Mouse (Mus musculus): ENCODE measurements around the gene Celf2. TPM values are rescaled to one million over a fixed set of nuclear protein-coding genes. Genes with fewer than 3 reads are reported as not detected.

Celf2 gene
- total RNA-seq, 1 experiment, result 3.7 TPM

DNA sequence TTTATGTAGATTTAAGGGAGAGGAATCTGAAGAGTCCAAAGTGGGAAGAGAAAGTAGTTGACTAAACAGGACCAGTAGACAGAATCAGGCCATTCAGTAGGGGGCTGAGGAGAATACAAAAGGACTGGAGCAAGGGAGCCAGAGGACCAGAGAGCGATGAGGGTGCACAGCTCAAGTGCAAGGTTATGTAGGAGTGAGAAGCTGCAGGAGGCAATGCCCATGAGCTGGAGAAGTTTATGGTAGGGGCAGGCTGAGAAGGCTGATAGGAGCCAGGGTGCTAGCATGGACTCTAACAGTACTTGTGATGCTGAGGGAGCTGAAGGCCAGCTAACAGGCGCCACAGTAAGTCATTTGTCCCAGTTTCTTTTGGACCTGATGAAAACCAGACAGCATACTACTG is 718.5 kb downstream of the Celf2 start:
- H3K9me3 ChIP-seq (ENCODE audit: control insufficient read depth, insufficient read depth, low read depth, low read length), result no peaks in the 10 kb centered on the region
- DNase-seq (ENCODE audit: low read depth, low spot score), result no peak
- H3K4me3 ChIP-seq (ENCODE audit: insufficient read depth in 1 of 2, low read depth in 1 of 2, low read length in 2 of 2, poor library complexity in 1 of 2, severe bottlenecking in 1 of 2), result no peak overlapping the region
- H3K36me3 ChIP-seq (ENCODE audit: control insufficient read depth, insufficient read depth, low read length, poor library complexity, severe bottlenecking), result no peaks in the 10 kb centered on the region
- in situ Hi-C loops (cut with MboI; ENCODE audit: low sequenced_read_pairs in 2 of 2, unreplicated experiment in 2 of 2), result no loop called here
- no peak for TF ChIP-seq CHD2 (IDR thresholded peaks at IDR 0.05; ENCODE audit: low read depth, low read length)
- no peak for TF ChIP-seq MAFK (IDR thresholded peaks at IDR 0.05; ENCODE audit: insufficient read depth, low read depth, low read length)
- H3K4me1 ChIP-seq (ENCODE audit: control insufficient read depth in 2 of 2, insufficient read depth in 2 of 2, low read length in 2 of 2, poor library complexity in 1 of 2), result no peaks in the 10 kb centered on the region; a peak in 1 of 4 replicates
- no peak overlapping the region for H3K27ac ChIP-seq (ENCODE audit: insufficient read depth, low read depth, low read length, poor library complexity, severe bottlenecking)
- H3K9ac ChIP-seq (ENCODE audit: insufficient read depth, low read depth, low read length, poor library complexity, severe bottlenecking), result no peak overlapping the region

DNA sequence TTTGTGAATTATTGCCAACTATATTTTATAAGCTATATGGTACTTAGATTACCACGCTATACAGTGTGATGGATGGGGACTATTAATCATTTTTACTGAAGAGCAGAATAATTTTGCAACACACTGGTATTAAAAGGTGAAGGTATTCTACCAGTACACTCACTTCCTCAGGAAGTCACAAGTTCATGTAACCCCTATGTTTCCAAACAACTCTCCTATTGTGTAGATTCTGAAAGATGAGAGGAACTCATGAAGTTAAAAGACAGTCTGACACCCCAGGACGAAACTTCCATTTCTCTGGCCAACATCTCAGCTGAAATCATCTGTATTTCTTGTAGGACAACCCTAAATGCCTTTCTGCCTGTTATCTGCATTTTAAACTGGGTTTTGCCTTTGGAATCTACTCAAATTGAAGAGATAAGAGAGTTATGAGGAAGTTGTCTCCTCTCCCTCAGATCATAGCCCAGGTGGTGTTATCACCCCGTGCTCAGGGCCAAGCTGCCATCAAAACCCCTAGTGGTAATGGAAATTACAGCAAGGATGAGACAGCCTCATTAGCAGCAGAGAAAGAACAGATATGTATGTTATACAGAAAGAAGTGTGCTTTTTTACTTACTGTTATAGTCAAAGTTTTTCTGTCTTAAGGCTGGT is 722.7 kb downstream of the Celf2 start:
- no peak for TF ChIP-seq ZC3H11A (IDR thresholded peaks at IDR 0.05; ENCODE audit: borderline replicate concordance, low read depth, low read length)
- no peak for TF ChIP-seq ZNF384 (IDR thresholded peaks at IDR 0.05; ENCODE audit: low read depth, low read length)
- TF ChIP-seq MAFK (IDR thresholded peaks at IDR 0.05; ENCODE audit: insufficient read depth, low read depth, low read length), result no peak
- TF ChIP-seq HCFC1 (IDR thresholded peaks at IDR 0.05; ENCODE audit: borderline replicate concordance, insufficient read depth, low read length), result no peak
- no peak for TF ChIP-seq CHD2 (IDR thresholded peaks at IDR 0.05; ENCODE audit: low read depth, low read length)
- in situ Hi-C loops (cut with MboI; ENCODE audit: low sequenced_read_pairs in 2 of 2, unreplicated experiment in 2 of 2), result no loop called here

DNA sequence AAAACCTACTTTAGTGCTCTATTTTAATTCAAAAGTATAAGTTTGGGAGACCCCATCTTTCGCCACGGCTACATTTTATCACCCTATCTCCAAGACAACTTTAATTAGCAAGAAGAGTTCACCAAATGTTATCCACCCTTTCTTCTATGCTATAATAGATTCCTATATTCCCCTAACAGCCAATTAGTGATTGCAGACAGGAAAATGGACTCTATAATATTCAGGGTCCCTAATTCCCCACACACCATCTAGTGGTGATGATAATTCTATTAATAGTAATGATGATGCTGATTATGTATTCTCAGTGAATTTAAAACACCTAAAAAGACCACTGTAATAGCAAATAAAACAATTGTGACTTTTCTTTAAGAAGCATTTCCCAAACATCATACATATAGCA is 739.1 kb downstream of the Celf2 start:
- H3K27ac ChIP-seq (ENCODE audit: insufficient read depth, low read depth, low read length, poor library complexity, severe bottlenecking), result no peak overlapping the region
- no peak for DNase-seq (ENCODE audit: low read depth, low spot score)
- H3K4me3 ChIP-seq (ENCODE audit: insufficient read depth in 1 of 2, low read depth in 1 of 2, low read length in 2 of 2, poor library complexity in 1 of 2, severe bottlenecking in 1 of 2), result no peak overlapping the region
- TF ChIP-seq ZC3H11A (IDR thresholded peaks at IDR 0.05; ENCODE audit: borderline replicate concordance, low read depth, low read length) (no peak), CHD2 (IDR thresholded peaks at IDR 0.05; ENCODE audit: low read depth, low read length) (no peak), HCFC1 (IDR thresholded peaks at IDR 0.05; ENCODE audit: borderline replicate concordance, insufficient read depth, low read length) (no peak), ZNF384 (IDR thresholded peaks at IDR 0.05; ENCODE audit: low read depth, low read length) (no peak), MAFK (IDR thresholded peaks at IDR 0.05; ENCODE audit: insufficient read depth, low read depth, low read length) (no peak)
- no peak overlapping the region for H3K9ac ChIP-seq (ENCODE audit: insufficient read depth, low read depth, low read length, poor library complexity, severe bottlenecking)
- H3K4me1 ChIP-seq (ENCODE audit: control insufficient read depth in 2 of 2, insufficient read depth in 2 of 2, low read length in 2 of 2, poor library complexity in 1 of 2), result no peaks in the 10 kb centered on the region
- no peaks in the 10 kb centered on the region for H3K9me3 ChIP-seq (ENCODE audit: control insufficient read depth, insufficient read depth, low read depth, low read length)
- in situ Hi-C loops (cut with MboI; ENCODE audit: low sequenced_read_pairs in 2 of 2, unreplicated experiment in 2 of 2), result no loop called here
- H3K36me3 ChIP-seq (ENCODE audit: control insufficient read depth, insufficient read depth, low read length, poor library complexity, severe bottlenecking), result no peaks in the 10 kb centered on the region

More for the DNA sequence above, 722.7 kb downstream of the Celf2 start:
- no peak for DNase-seq (ENCODE audit: low read depth, low spot score)
- Histone ChIP-seq H3K9ac (ENCODE audit: insufficient read depth, low read depth, low read length, poor library complexity, severe bottlenecking) (no peak overlapping the region), H3K27ac (ENCODE audit: insufficient read depth, low read depth, low read length, poor library complexity, severe bottlenecking) (no peak overlapping the region), H3K36me3 (ENCODE audit: control insufficient read depth, insufficient read depth, low read length, poor library complexity, severe bottlenecking) (no peaks in the 10 kb centered on the region), H3K4me1 (ENCODE audit: control insufficient read depth in 2 of 2, insufficient read depth in 2 of 2, low read length in 2 of 2, poor library complexity in 1 of 2) (no peaks in the 10 kb centered on the region; a peak in 1 of 4 replicates), H3K9me3 (ENCODE audit: control insufficient read depth, insufficient read depth, low read depth, low read length) (no peaks in the 10 kb centered on the region), H3K4me3 (ENCODE audit: insufficient read depth in 1 of 2, low read depth in 1 of 2, low read length in 2 of 2, poor library complexity in 1 of 2, severe bottlenecking in 1 of 2) (no peak overlapping the region)

DNA sequence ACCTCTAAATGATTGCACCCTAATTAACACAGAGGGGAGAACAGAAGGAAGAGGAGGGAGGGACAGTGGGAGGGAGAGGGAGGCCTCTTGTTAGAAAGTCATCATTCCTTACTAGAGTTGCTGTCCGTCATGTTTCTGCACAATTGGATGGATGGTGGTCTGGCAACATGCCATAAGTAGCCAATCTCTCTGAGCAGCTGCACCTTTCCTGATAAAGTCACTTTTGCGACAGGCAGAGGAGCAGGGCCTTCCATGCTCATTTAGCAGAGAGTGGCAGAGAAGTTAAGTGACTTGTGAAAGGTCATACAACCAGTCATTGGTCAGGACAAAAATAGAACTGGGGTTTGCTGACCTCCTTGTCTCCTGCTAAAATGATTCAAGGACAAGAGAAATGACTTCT is 747.0 kb downstream of the Celf2 start:
- H3K36me3 ChIP-seq (ENCODE audit: control insufficient read depth, insufficient read depth, low read length, poor library complexity, severe bottlenecking), result no peaks in the 10 kb centered on the region
- no peaks in the 10 kb centered on the region for H3K9me3 ChIP-seq (ENCODE audit: control insufficient read depth, insufficient read depth, low read depth, low read length)
- no peak overlapping the region for H3K4me3 ChIP-seq (ENCODE audit: insufficient read depth in 1 of 2, low read depth in 1 of 2, low read length in 2 of 2, poor library complexity in 1 of 2, severe bottlenecking in 1 of 2)
- no peak for DNase-seq (ENCODE audit: low read depth, low spot score)
- in situ Hi-C loops (cut with MboI; ENCODE audit: low sequenced_read_pairs in 2 of 2, unreplicated experiment in 2 of 2), result no loop called here
- no peak for TF ChIP-seq MAFK (IDR thresholded peaks at IDR 0.05; ENCODE audit: insufficient read depth, low read depth, low read length)
- TF ChIP-seq HCFC1 (IDR thresholded peaks at IDR 0.05; ENCODE audit: borderline replicate concordance, insufficient read depth, low read length), result no peak
- no peak for TF ChIP-seq ZC3H11A (IDR thresholded peaks at IDR 0.05; ENCODE audit: borderline replicate concordance, low read depth, low read length)
- TF ChIP-seq ZNF384 (IDR thresholded peaks at IDR 0.05; ENCODE audit: low read depth, low read length), result no peak
- no peak for TF ChIP-seq CHD2 (IDR thresholded peaks at IDR 0.05; ENCODE audit: low read depth, low read length)
- H3K27ac ChIP-seq (ENCODE audit: insufficient read depth, low read depth, low read length, poor library complexity, severe bottlenecking), result no peak overlapping the region
- no peak overlapping the region for H3K9ac ChIP-seq (ENCODE audit: insufficient read depth, low read depth, low read length, poor library complexity, severe bottlenecking)
- H3K4me1 ChIP-seq (ENCODE audit: control insufficient read depth in 2 of 2, insufficient read depth in 2 of 2, low read length in 2 of 2, poor library complexity in 1 of 2), result no peaks in the 10 kb centered on the region

DNA sequence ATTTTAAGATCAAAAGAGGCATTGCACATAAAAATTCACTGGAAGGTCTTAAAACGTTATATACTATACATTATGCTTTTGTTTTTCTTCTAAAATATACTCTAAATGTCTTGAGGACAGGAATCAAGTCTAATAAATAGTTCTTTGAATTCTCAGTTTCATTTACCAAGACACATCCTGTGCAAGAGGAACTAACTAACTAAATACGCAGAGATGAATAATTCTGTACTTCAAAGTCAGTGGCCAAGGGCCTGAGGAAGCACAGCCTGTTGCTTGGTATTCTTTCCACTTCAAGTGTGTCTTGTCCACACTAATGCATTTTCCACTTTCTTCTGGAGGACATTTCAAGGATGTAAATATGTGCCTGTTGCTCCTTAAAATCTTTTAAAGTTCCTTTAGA is 766.2 kb downstream of the Celf2 start:
- no peak for TF ChIP-seq HCFC1 (IDR thresholded peaks at IDR 0.05; ENCODE audit: borderline replicate concordance, insufficient read depth, low read length)
- TF ChIP-seq ZC3H11A (IDR thresholded peaks at IDR 0.05; ENCODE audit: borderline replicate concordance, low read depth, low read length), result no peak
- no peak for TF ChIP-seq MAFK (IDR thresholded peaks at IDR 0.05; ENCODE audit: insufficient read depth, low read depth, low read length)
- TF ChIP-seq CHD2 (IDR thresholded peaks at IDR 0.05; ENCODE audit: low read depth, low read length), result no peak
- TF ChIP-seq ZNF384 (IDR thresholded peaks at IDR 0.05; ENCODE audit: low read depth, low read length), result no peak
- no peaks in the 10 kb centered on the region for H3K9me3 ChIP-seq (ENCODE audit: control insufficient read depth, insufficient read depth, low read depth, low read length)
- DNase-seq (ENCODE audit: low read depth, low spot score), result no peak
- in situ Hi-C loops (cut with MboI; ENCODE audit: low sequenced_read_pairs in 2 of 2, unreplicated experiment in 2 of 2), result no loop called here
- no peak overlapping the region for H3K9ac ChIP-seq (ENCODE audit: insufficient read depth, low read depth, low read length, poor library complexity, severe bottlenecking)
- H3K36me3 ChIP-seq (ENCODE audit: control insufficient read depth, insufficient read depth, low read length, poor library complexity, severe bottlenecking), result no peaks in the 10 kb centered on the region
- H3K27ac ChIP-seq (ENCODE audit: insufficient read depth, low read depth, low read length, poor library complexity, severe bottlenecking), result no peak overlapping the region
- H3K4me1 ChIP-seq (ENCODE audit: control insufficient read depth in 2 of 2, insufficient read depth in 2 of 2, low read length in 2 of 2, poor library complexity in 1 of 2), result peaks cover 0 to 4% of the 10 kb centered on the region in 2 experiments; a peak in 3 of 4 replicates
- no peak overlapping the region for H3K4me3 ChIP-seq (ENCODE audit: insufficient read depth in 1 of 2, low read depth in 1 of 2, low read length in 2 of 2, poor library complexity in 1 of 2, severe bottlenecking in 1 of 2)

Data from ES-E14 (cell line).